Mouse (Mus musculus): ENCODE results near the gene Socs3. TPM values are rescaled to one million over a fixed set of nuclear protein-coding genes. Genes with fewer than 3 reads are reported as not detected.

The Socs3 gene
- polyA plus RNA-seq, 1 experiment from 2014 or later, result 3.4 TPM

Other genes with a start within 250 kb of the Socs3 start
- gene Tmc8, start 188.0 kb downstream of the Socs3 start, polyA plus RNA-seq (2014; fragmentation: Nextera tagmentation; extraction: Ambion mirVana), result 0.86 and 0.93 TPM in 2 replicates
- 8.1 and 9.5 TPM in 2 replicates for gene Tmc6, start 187.8 kb downstream of the Socs3 start, polyA plus RNA-seq (2014; fragmentation: Nextera tagmentation; extraction: Ambion mirVana)
- gene 6030468B19Rik, start 172.4 kb downstream of the Socs3 start, polyA plus RNA-seq (2014; fragmentation: Nextera tagmentation; extraction: Ambion mirVana), result 1.5 TPM in 1 of 2 replicates, not detected in the other
- gene Gm20708, start 160.4 kb downstream of the Socs3 start, polyA plus RNA-seq (2014; fragmentation: Nextera tagmentation; extraction: Ambion mirVana), result 0.83 and 1.2 TPM in 2 replicates
- 28.0 and 33.7 TPM in 2 replicates for gene Syngr2, start 160.4 kb downstream of the Socs3 start, polyA plus RNA-seq (2014; fragmentation: Nextera tagmentation; extraction: Ambion mirVana)
- 3.4 and 3.5 TPM in 2 replicates for gene Afmid, start 144.1 kb downstream of the Socs3 start, polyA plus RNA-seq (2014; fragmentation: Nextera tagmentation; extraction: Ambion mirVana)
- 73.3 and 84.3 TPM in 2 replicates for gene Tk1, start 144.0 kb downstream of the Socs3 start, polyA plus RNA-seq (2014; fragmentation: Nextera tagmentation; extraction: Ambion mirVana)
- 296 and 301 TPM in 2 replicates for gene Birc5, start 120.8 kb downstream of the Socs3 start, polyA plus RNA-seq (2014; fragmentation: Nextera tagmentation; extraction: Ambion mirVana)
- gene Tmem235, start 109.3 kb downstream of the Socs3 start, polyA plus RNA-seq (2014; fragmentation: Nextera tagmentation; extraction: Ambion mirVana), result not detected in 2 replicates
- gene Tha1, start 96.6 kb downstream of the Socs3 start, polyA plus RNA-seq (2014; fragmentation: Nextera tagmentation; extraction: Ambion mirVana), result 1.4 and 1.7 TPM in 2 replicates
- gene Pgs1, start 16.2 kb upstream of the Socs3 start, polyA plus RNA-seq (2014; fragmentation: Nextera tagmentation; extraction: Ambion mirVana), result 38.6 and 39.1 TPM in 2 replicates
- gene Dnah17, start 160.6 kb upstream of the Socs3 start, polyA plus RNA-seq (2014; fragmentation: Nextera tagmentation; extraction: Ambion mirVana), result 0.14 and 0.17 TPM in 2 replicates

Data from hindbrain, embryonic 11.5 days (tissue).